Mouse (Mus musculus) urinary bladder, postnatal 14 days (tissue): ENCODE measurements around the gene Ccdc8.
A peak's percentile ranks its signal among the peaks of the same experiment; 100 is the strongest.
"Not testable (repeated sequence)": the region's sequence is repeated elsewhere in the genome, so short reads cannot be mapped to it uniquely, and the experiment has no call there.

Experiments
- DNase-seq: peaks from one replicate; pipeline ENCODE4 v3.0.0; 2021; ENCODE audit warnings: low spot score

The Ccdc8 gene

DNA sequence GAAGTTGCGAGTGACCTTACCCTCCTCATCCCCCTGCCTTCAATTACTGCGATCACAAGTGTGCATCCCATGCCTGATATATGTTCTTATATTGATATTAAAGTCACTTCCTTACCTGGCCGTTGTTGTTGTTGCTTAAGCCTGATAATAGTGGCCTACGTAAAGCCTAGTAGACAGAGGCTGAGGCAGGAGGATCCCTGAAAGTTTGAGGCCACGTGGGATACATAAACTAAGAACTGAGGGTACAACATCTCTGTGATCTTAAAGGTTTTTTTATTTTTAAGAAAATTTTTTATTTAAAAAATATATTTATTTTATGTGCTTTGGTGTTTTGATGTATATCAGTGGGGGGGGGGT is at the start of gene Ccdc8:
Ccdc8 (plus strand) TSS at position 258 of the 357 bp plus-strand sequence.
- DNase-seq = no peak

GRCm38 (mm10) chr7:16942861-16943260 is 49.6 kb upstream of the Ccdc8 start:
- no peak for DNase-seq

GRCm38 (mm10) chr7:16944061-16944807 is 48.3 kb upstream of the Ccdc8 start, which contains the start of gene Pnmal2:
Gene Pnmal2, plus strand, starts transcription at chr7:16944682.
- DNase-seq = peak; percentile 67

GRCm38 (mm10) chr7:16944808-16945315 is 47.6 kb upstream of the Ccdc8 start:
- no peak for DNase-seq

DNA sequence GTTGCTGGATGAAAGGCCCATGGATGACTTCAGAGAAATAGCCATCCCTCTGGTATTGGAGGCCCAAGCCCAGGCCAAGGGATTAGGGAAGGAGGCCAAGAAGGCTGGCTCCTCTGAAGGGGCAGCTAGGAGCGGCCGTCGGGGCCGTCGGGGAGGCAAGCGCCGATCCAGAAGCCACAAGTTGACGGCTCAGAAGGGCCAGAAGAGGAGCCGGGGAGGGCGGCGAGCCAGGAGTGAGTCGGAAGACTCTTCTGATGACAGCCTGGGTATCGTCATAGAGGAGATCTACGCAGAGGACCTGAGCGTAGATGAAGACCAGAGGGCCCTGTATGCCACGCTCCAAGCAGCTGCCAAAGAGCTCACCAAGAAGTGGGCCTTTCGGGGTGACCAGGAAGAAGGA is 47.1 kb upstream of the Ccdc8 start:
- DNase-seq = no peak

- no peak for DNase-seq
Observed at GRCm38 (mm10) chr7:16946441-16947348, 45.8 kb upstream of the Ccdc8 start.

DNA sequence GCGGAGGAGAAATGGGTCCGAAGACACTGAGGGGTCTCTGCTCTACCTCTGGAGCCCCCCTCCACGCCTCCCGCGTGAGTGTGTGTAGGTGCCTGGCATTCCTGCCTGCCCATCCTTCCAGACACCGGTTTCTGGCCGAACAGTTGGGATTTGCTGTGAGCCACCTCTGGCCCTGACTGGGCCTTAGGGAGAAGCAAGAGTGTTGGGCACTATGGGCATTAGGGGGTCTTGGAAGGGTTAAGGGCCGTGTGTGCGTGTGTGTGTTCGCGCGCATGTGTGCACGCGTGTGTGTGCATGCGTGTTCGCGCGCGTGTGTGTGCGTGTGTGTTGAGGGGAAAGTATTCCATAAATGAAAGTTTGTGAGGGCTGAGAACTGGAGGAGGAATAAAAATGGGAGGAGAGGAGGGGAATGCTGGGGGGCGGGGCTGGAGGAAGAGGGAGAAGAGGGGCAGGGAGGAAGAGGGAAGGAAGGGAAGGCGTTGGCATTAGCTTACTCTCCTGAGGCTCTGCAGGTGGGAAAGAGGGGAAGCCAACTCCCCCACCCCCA is 45.1 kb upstream of the Ccdc8 start:
- no peak for DNase-seq

DNA sequence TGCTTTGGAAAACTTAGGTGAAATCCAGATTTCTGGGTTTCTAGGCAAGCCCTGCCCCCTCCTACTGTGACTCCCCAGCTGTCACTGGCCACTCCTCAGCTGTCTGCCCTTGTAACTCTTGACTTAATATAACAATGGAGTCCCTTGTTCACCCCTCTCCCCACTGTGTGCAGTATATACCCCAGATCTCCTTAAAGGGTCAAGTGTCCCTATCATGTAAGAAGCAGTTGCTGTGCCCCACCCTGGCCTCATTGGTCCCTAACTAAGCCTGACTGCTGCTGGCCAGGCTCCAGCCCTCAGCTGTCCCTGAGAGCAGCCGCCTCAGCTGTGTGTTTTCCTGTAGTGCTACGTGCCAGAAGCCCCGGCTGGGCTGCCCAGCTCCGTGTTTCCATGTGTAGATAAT is 44.5 kb upstream of the Ccdc8 start:
- DNase-seq = peak; percentile 21

DNA sequence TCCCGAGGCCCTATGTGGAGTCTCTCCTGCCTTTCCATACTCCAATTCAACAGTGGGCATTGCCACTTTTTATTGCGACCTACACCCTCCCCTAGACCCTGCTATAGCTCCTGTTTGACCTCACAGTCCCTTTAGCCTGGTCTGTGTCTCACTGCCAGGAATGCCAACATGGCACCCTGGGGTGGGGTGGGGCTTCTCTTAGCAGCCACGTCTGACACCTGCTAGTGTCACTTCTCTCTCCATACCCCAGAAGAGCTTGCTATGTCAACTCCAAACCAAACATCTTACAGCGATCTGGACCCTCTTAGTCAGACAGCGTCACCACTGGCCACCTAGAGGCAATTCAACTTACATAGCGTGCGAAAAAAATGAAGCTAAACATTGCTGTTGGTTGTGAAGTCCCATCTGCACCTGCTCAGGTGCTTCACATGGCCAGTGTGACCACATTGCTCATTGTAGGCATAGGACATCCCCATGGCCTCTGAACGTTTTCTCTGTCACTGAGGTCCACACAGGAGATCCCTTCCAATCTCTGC is 43.5 kb upstream of the Ccdc8 start:
- no peak for DNase-seq

GRCm38 (mm10) chr7:16949908-16950841 is 42.3 kb upstream of the Ccdc8 start:
- DNase-seq = peak; percentile 74

DNA sequence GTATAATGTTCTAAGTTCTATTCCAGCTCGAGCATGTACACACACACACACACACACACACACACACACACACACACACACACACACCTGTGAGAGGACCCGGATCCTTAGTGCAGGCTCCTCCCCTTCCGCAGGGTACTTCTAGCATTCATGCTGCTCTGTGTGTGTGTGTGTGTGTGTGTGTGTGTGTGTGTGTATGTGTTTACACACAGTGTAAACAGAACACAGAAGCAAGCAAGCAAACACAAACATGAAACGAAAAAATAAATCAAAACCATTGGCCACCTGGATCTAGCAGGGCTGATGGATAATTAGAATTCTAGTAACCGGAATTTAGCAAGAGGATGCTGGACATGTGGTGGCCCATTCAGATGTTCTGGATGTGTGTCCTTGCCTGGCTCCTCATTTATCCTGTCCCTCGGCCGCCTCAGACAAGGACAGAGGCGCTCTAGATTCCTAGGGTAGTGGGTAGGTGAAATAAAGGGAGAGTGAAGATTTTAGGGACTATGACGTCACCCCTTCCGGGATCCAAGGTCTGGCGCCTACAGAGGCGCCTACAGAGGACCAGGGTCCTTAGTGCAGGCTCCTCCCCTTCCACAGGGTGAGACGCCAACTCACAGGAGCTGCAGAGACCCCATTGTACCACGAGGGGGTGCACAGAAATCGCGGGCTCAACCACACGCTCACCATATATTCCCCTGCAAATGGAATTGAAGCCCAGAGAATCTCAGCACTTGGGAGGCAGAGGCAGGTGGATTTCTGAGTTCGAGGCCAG is 41.5 kb upstream of the Ccdc8 start:
- DNase-seq = peak; percentile 75

DNA sequence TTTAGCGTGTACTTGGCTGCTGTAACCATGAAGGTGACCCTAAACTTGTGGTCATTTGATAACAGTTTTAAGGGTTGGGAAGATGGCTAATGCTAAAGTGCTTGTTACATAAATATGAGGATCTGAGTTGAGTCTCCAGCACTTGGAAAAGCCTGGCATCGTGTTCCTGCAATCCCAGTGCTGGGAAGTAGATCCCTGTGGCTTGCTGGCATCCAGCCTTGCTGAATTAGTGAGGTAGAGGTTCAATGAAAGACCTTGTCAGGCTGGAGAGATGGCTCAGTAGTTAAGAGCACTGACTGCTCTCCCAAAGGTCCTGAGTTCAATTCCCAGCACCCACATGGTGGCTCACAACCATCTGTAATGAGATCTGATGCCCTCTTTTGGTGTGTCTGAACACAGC is 38.7 kb upstream of the Ccdc8 start:
- DNase-seq = not testable (repeated sequence)

DNA sequence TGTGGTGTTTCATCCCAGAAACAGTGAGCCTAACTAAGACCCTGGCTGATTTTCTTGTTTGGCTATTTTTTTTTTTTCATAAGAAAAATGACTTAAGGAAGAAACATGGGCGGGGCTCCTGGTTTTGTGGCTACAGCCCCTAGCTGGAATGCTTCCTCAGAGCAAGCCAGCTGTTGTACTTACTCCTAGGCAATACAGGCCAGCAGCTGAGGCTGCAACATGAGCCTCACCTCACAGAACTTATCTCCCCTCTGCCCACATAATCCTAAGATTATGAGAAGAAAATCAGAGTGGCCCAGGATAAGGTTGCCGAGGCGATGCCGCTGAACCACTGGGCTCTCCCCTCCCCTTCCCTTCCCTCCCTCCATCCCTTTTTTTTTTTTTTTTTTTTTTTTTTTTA is 36.8 kb upstream of the Ccdc8 start:
- no peak for DNase-seq

DNA sequence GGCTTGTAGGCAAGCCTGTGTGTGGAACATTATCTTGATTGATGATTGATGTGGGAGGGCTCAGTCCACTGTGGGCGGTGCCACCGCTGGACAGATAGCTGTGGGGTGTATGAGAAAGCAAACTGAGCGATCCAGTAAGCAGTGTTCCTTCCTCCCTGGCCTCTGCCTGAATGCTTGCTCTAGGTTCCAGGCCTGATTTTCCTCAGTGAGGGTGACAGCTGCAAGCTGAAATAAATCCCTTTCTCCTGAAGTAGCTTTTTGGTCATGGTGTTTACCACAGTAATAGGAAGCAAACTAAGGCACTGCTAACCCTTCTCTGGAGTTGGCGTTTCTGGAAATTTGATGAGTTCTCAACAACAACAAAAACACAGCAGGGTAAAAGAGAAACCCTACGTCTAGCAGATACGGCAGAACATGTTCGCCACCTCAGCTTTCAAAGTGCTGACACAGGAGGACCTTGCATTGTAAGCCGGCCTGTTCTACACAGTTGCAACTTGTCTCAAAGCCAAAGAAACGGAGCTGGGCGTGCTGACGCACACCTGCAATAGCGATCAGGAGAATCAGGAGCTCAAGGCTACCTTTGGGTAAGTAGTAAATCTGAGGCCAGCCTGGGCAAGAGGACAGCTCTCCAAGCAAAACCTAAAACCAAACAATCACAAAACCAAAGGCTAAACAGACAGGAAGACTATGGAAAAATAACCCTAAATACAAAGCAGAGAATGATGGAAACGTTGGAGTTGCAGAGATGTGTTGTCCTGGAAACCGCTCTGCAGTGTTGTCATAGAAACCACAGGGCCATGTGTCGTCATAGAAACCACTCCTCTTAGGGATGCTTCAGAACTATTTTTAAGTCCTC is 35.9 kb upstream of the Ccdc8 start:
- no peak for DNase-seq

- DNase-seq = no peak
Observed at GRCm38 (mm10) chr7:16959539-16960187, 32.8 kb upstream of the Ccdc8 start, which contains the start of gene Pnmal1. Gene Pnmal1, plus strand, starts transcription at chr7:16959679.

- no peak for DNase-seq
Observed at GRCm38 (mm10) chr7:16961678-16962077, 30.8 kb upstream of the Ccdc8 start.

- DNase-seq = no peak
Observed at GRCm38 (mm10) chr7:16968414-16968813, 24.1 kb upstream of the Ccdc8 start.

DNA sequence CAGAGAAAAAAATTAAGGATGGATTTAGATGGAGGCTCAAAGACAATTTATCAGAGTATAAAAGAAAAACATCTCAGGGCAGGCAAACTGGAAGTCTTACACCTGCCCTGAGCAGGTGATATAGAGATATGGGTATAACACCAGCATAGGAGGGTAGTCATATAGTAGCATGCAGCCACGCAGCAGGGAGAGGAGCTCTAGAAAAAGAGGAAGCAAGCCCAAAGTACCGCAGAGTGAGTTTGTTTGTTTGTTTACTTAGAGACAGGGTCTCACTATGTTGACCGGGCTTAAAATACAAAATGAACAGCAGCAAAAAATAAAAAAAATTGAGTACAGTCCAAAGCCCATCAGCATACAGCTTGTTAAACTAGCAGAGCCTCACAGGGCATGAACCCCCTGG is 21.3 kb upstream of the Ccdc8 start:
- DNase-seq = no peak

- DNase-seq = no peak
Observed at GRCm38 (mm10) chr7:16974018-16974417, 18.5 kb upstream of the Ccdc8 start.
